Mouse (Mus musculus): ENCODE measurements around the gene Fgb.

DNA sequence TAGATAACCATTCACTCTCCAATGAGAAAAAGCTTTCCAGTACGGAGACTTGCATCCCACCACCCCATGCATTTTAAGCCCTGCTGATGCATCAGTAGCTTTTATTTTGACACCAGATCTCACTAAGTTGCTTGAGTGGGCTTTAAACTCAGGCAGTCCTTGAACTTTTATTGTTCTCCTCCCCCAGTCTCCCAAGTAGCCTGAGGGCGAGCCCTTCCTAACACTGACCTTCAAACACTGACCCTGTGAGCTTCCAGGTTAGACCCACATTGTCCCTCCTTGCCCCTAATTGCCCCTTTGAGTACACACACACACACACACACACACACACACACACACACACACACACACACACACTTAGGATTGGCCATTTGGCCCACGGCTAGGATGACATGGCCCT is 53.0 kb downstream of the Fgb start:
- TF ChIP-seq CTCF (IDR thresholded peaks at IDR 0.05): no peak
- no peak for TF ChIP-seq EP300 (IDR thresholded peaks at IDR 0.05; ENCODE audit: insufficient read depth, low read depth, low read length)
